Mouse (Mus musculus) limb, embryonic 13.5 days (tissue): ENCODE data around the gene Pde6b. TPM values are rescaled to one million over a fixed set of nuclear protein-coding genes. Genes with fewer than 3 reads are reported as not detected.

Experiments
- ATAC-seq: fragments of 200-750 bp; cut with Nextera tagmentation; 2 replicates; pipeline ENCODE4 v1.8.0; 2017; ENCODE audit warnings: low read depth, moderate number of reproducible peaks, moderate TSS enrichment; ENCODE audit not compliant: low FRiP score
- H3K27ac ChIP-seq: fragments of 300-500 bp; sonication (generic); 2 replicates; pipeline ENCODE4 v1.5.1; 2015; ENCODE audit warnings: inconsistent platforms, mild to moderate bottlenecking, moderate library complexity
- H3K27me3 ChIP-seq: fragments of 300-500 bp; sonication (generic); 2 replicates; pipeline ENCODE4 v1.6.1; 2015; ENCODE audit warnings: mild to moderate bottlenecking, inconsistent platforms
- H3K36me3 ChIP-seq: fragments of 300-500 bp; sonication (generic); 2 replicates; pipeline ENCODE4 v1.6.1; 2015; ENCODE audit warnings: inconsistent platforms, mild to moderate bottlenecking, moderate library complexity
- H3K4me1 ChIP-seq: fragments of 300-500 bp; sonication (generic); 2 replicates; pipeline ENCODE4 v1.6.1; 2015; ENCODE audit warnings: inconsistent platforms
- H3K4me2 ChIP-seq: fragments of 300-500 bp; sonication (generic); replicated peaks from 2 replicates; pipeline ENCODE4 v1.6.1; 2015; ENCODE audit warnings: inconsistent platforms, mild to moderate bottlenecking, moderate library complexity
- H3K4me3 ChIP-seq: fragments of 300-500 bp; sonication (generic); 2 replicates; pipeline ENCODE4 v1.5.1; 2015; ENCODE audit warnings: moderate library complexity, mild to moderate bottlenecking, inconsistent platforms
- H3K9ac ChIP-seq: fragments of 300-500 bp; sonication (generic); 2 replicates; pipeline ENCODE4 v1.6.1; 2015; ENCODE audit warnings: mild to moderate bottlenecking, inconsistent platforms
- H3K9me3 ChIP-seq: fragments of 300-500 bp; sonication (generic); 2 replicates; pipeline ENCODE4 v1.6.1; 2016; ENCODE audit warnings: inconsistent platforms
- WGBS: fragments of 180-500 bp; shearing (Covaris S2); methylation state at CpG from one replicate; pipeline ENCODE4 v1.1.7; 2015; 5-methylcytosine and 5-hydroxymethylcytosine counted together
- polyA plus RNA-seq: library from polyadenylated mRNA; unstranded; fragments of >200 nt; fragmentation: Nextera tagmentation; extraction: Ambion mirVana; gene quantifications from 2 replicates; pipeline ENCODE4 v1.2.1, GENCODE M21; 2015

Gene Pde6b
- 0.20 and 0.64 TPM in 2 replicates for polyA plus RNA-seq

GRCm38 (mm10) chr5:108388201-108388600, at the start of gene Pde6b:
Pde6b (plus strand) TSS chr5:108388391.
- H3K4me1 ChIP-seq, result no peaks in the 10 kb centered on the region

DNA sequence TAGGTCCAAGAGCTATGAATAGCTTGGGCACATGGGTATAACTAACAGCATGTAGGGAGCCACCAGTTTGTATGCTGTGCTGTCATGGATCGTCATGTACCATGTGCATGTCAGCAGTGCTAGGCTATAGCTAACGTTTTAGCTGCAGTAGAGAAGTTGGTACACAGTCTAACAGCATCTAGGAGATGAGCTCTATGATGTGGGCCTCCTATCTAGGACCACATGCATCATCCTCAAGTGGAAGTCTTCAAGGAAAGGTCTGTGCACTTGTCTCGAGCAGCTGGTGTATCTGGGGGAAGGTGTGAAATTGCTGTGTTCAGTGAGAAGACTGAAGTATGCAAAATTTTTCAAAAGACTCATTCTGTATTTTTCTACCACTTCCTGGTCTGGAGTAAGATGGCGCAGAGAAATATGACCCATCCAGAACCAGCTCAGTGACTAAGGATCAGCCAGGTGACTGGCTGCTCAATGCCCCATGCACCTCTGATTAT, 44.5 kb upstream of the Pde6b start:
- Histone ChIP-seq H3K9me3 (no peaks in the 10 kb centered on the region), H3K27ac (no peak overlapping the region), H3K27me3 (no peaks in the 10 kb centered on the region), H3K4me1 (no peaks in the 10 kb centered on the region), H3K4me3 (no peak overlapping the region), H3K4me2 (no peak overlapping the region), H3K36me3 (peaks cover 30% of the 10 kb centered on the region), H3K9ac (no peak overlapping the region)
- no peak for ATAC-seq
- 91% methylated on average over 4 of the region's 4 CpGs for WGBS

More at GRCm38 (mm10) chr5:108388201-108388600, at the start of gene Pde6b:
- Histone ChIP-seq H3K9me3 (no peaks in the 10 kb centered on the region), H3K36me3 (no peaks in the 10 kb centered on the region), H3K4me3 (no peak within 1 kb of the TSS), H3K27me3 (0 out of 2 replicates have a peak, but pooled peaks cover 9% of the 10 kb centered on the region), H3K9ac (no peak within 1 kb of the TSS), H3K4me2 (no peak within 1 kb of the TSS), H3K27ac (no peak within 1 kb of the TSS)
- WGBS, result 71% methylated on average over 7 of the region's 7 CpGs
- no peak for ATAC-seq

DNA sequence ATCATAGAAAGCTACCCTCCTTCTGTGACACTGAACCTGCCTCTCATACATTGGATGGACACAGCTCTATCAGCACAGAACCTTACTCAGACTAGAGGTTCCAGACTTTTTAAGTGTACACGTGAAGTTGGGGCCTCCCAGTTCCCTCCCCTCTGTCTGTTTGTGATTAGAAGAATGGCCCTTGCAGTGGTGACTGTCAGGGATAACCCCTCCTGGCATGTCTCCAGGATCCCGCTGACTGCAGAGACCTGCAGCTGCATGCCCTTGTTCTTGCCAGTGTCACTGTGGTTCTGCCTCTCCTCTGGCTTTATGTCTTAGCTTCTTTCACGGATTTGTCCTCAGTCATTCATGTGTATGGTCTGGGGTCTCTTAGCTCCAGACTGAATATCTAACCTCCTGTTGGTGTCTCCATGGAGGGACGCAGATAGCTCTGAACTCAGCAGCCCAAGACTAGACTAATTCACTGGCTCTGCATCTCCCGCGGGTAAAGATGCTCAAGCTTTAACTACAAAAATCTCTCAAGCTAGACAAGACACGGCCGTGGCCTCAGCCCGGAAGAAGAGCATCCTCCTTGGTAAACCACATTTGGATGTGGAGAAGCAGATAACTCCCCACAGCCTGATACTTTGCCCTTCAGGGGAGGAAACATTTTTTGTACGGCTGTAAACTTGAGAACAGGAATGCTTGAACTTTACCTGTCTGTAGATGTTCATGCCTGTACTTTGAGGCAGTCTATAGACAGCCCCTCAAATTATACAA, 42.7 kb upstream of the Pde6b start:
- H3K36me3 ChIP-seq, result peaks cover 33% of the 10 kb centered on the region
- H3K4me2 ChIP-seq, result no peak overlapping the region
- H3K4me3 ChIP-seq, result no peak overlapping the region
- no peaks in the 10 kb centered on the region for H3K9me3 ChIP-seq
- no peaks in the 10 kb centered on the region for H3K4me1 ChIP-seq
- no peak overlapping the region for H3K9ac ChIP-seq
- no peak for ATAC-seq
- WGBS, result 81% methylated on average over 10 of the region's 10 CpGs
- H3K27ac ChIP-seq, result no peak overlapping the region
- no peaks in the 10 kb centered on the region for H3K27me3 ChIP-seq

DNA sequence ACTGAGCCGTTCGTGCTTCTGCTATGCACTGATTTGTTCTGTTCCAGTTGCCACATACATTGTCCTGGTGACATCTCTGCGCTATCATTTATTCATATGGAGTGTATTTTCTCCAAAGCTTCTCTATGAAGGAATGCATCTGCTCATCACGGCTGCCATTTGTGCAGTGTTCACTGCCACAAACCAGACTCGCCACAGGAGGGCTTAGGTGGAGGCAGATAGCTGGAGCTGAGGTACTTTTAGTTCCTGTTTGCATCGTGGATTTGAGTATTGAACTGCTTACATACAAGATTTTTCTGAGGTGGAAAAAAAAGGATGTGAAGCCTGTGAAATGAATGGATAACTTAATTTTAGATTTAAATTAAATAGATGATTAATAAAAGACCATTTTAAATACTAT, 40.3 kb upstream of the Pde6b start:
- H3K27me3 ChIP-seq, result no peaks in the 10 kb centered on the region
- WGBS, result 61% methylated on average over 6 of the region's 6 CpGs
- ATAC-seq, result no peak
- H3K9me3 ChIP-seq, result no peaks in the 10 kb centered on the region
- no peak overlapping the region for H3K9ac ChIP-seq
- H3K27ac ChIP-seq, result no peak overlapping the region
- H3K4me3 ChIP-seq, result no peak overlapping the region
- no peaks in the 10 kb centered on the region for H3K4me1 ChIP-seq
- H3K4me2 ChIP-seq, result no peak overlapping the region
- peaks cover 29% of the 10 kb centered on the region for H3K36me3 ChIP-seq

DNA sequence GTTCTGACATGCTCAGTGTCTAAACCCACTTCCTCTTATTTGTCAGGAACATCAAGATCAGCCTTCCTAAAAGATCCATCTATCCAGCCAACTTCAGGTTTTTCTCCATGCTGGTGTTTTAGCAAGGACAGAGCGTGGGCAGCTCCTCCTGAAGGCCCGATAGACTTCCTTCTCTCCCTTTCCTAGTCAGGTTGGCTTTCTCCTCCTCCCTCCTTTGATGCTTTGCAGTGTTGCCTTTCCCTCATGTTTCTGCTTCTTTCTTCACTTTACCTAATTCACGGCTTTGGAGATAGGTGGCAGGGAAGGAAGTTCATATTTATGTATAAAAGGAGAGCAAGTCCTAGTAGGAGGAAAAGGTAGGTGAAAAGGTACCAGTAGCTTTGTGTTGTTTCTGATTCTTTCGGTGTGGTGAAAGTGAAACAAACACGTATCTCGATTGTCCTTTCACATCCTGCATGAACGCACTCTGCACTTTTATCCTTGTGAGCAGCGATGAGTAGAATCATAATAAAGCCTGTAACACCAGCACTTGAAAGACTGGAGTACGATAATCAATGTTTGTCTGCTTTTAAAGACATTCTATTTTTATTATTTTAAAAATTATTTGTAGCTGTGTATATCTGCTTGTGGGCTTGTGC, 38.6 kb upstream of the Pde6b start:
- Histone ChIP-seq H3K9me3 (no peaks in the 10 kb centered on the region), H3K4me2 (no peak overlapping the region), H3K36me3 (peaks cover 23% of the 10 kb centered on the region), H3K9ac (no peak overlapping the region), H3K4me1 (no peaks in the 10 kb centered on the region), H3K27me3 (no peaks in the 10 kb centered on the region), H3K27ac (no peak overlapping the region), H3K4me3 (no peak overlapping the region)
- no peak for ATAC-seq
- WGBS, result 94% methylated on average over 9 of the region's 9 CpGs

DNA sequence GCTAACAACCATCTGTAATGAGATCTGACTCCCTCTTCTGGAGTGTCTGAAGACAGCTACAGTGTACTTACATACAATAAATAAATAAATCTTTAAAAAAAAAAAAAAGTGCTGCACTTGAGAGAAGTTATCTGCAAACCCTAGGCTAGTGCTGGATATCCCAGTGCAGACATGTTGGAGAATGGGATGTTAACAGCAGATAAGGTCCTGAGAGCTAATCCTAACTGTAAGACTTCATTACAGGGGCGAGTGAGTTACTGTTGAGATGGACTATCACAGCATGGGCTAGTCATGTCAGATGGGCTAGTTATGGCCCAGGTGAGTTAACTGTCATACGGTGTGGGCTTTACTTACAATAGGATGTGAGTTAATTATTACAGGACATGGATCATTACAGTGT, 34.1 kb upstream of the Pde6b start:
- Histone ChIP-seq H3K27ac (no peak overlapping the region), H3K4me2 (no peak overlapping the region), H3K9ac (no peak overlapping the region), H3K27me3 (no peaks in the 10 kb centered on the region), H3K4me3 (no peak overlapping the region), H3K4me1 (no peaks in the 10 kb centered on the region), H3K36me3 (peaks cover 7% of the 10 kb centered on the region), H3K9me3 (0 out of 2 replicates have a peak, but pooled peaks cover 5% of the 10 kb centered on the region)
- 83% methylated on average over 2 of the region's 2 CpGs for WGBS
- ATAC-seq, result no peak

DNA sequence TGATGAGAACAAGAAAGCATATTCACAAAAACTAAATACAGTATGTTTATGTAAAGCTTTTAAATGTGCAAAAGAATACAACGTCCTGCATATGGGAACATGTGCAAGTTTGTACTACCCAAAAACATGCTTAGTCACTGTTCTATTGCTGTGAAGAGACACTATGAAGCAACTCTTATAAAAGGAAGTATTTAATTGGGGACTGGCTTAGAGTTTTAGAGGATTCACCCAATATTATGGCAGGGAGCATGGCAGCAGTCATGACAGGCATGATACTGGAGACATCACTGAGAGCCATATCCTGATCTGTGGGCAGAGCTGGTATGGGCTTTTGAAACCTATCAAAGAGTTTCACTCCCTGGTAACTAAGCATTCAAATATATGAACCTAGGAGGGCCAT, 30.3 kb upstream of the Pde6b start:
- H3K4me1 ChIP-seq, result no peaks in the 10 kb centered on the region
- H3K4me3 ChIP-seq, result no peak overlapping the region
- H3K9ac ChIP-seq, result no peak overlapping the region
- H3K27ac ChIP-seq, result no peak overlapping the region
- H3K9me3 ChIP-seq, result 0 out of 2 replicates have a peak, but pooled peaks cover 5% of the 10 kb centered on the region
- no peak overlapping the region for H3K4me2 ChIP-seq
- peaks cover 12% of the 10 kb centered on the region for H3K27me3 ChIP-seq
- no peak for ATAC-seq
- 95% methylated on average over 1 of the region's 1 CpGs for WGBS
- no peaks in the 10 kb centered on the region for H3K36me3 ChIP-seq

- Histone ChIP-seq H3K4me1 (no peaks in the 10 kb centered on the region), H3K27ac (no peak overlapping the region)
- no peak for ATAC-seq
These were observed 28.7 kb upstream of the Pde6b start for GRCm38 (mm10) chr5:108359491-108359890.

GRCm38 (mm10) chr5:108360211-108360610, 28.0 kb upstream of the Pde6b start:
- Histone ChIP-seq H3K9me3 (0 out of 2 replicates have a peak, but pooled peaks cover 5% of the 10 kb centered on the region), H3K4me3 (no peak overlapping the region), H3K27me3 (peaks cover 35% of the 10 kb centered on the region), H3K9ac (no peak overlapping the region), H3K36me3 (no peaks in the 10 kb centered on the region), H3K4me2 (no peak overlapping the region), H3K27ac (no peak overlapping the region), H3K4me1 (no peaks in the 10 kb centered on the region)
- no peak for ATAC-seq
- WGBS, result 84% methylated on average over 4 of the region's 4 CpGs

More at GRCm38 (mm10) chr5:108359491-108359890, 28.7 kb upstream of the Pde6b start:
- WGBS, result 85% methylated on average over 9 of the region's 9 CpGs
- Histone ChIP-seq H3K4me2 (no peak overlapping the region), H3K9me3 (0 out of 2 replicates have a peak, but pooled peaks cover 5% of the 10 kb centered on the region), H3K9ac (no peak overlapping the region), H3K36me3 (no peaks in the 10 kb centered on the region), H3K4me3 (no peak overlapping the region), H3K27me3 (peaks cover 28% of the 10 kb centered on the region)

GRCm38 (mm10) chr5:108362330-108362729, 25.9 kb upstream of the Pde6b start:
- no peak overlapping the region for H3K4me3 ChIP-seq
- peaks cover 10% of the 10 kb centered on the region for H3K4me1 ChIP-seq
- no peaks in the 10 kb centered on the region for H3K36me3 ChIP-seq
- no peak for ATAC-seq
- no peak overlapping the region for H3K4me2 ChIP-seq
- 0 out of 2 replicates have a peak, but pooled peaks cover 5% of the 10 kb centered on the region for H3K9me3 ChIP-seq
- peaks cover 56% of the 10 kb centered on the region for H3K27me3 ChIP-seq
- H3K9ac ChIP-seq, result no peak overlapping the region
- H3K27ac ChIP-seq, result no peak overlapping the region
- 25% methylated on average over 3 of the region's 3 CpGs for WGBS

GRCm38 (mm10) chr5:108366328-108366983, 21.7 kb upstream of the Pde6b start:
- Histone ChIP-seq H3K9me3 (no peaks in the 10 kb centered on the region), H3K4me1 (peaks cover 29% of the 10 kb centered on the region), H3K4me2 (peak overlapping the region; percentile 95), H3K27ac (no peak overlapping the region), H3K27me3 (peaks cover 91% of the 10 kb centered on the region), H3K36me3 (no peaks in the 10 kb centered on the region), H3K4me3 (peak overlapping the region; percentile 58), H3K9ac (peak overlapping the region; percentile 63)
- ATAC-seq, result no peak
- 3% methylated on average over 53 of the region's 60 CpGs for WGBS
